Mouse (Mus musculus) adrenal gland, postnatal 36 days (tissue): ENCODE measurements around the gene Dag1. TPM values are rescaled to one million over a fixed set of nuclear protein-coding genes. Genes with fewer than 3 reads are reported as not detected.
A peak's percentile ranks its signal among the peaks of the same experiment; 100 is the strongest.

ENCODE experiments used
- DNase-seq, 2 experiments: peaks; one replicate each; pipeline ENCODE4 v3.0.0; 2021; ENCODE audit warnings: mixed read lengths in 1 of 2
- total RNA-seq, 2 experiments: library from RNA; stranded (reverse); gene quantifications; 2 replicates each; pipeline ENCODE4 v1.2.3; 2021

The Dag1 gene
- total RNA-seq, 2 experiments from 2014 or later: 142 to 144 TPM

DNA sequence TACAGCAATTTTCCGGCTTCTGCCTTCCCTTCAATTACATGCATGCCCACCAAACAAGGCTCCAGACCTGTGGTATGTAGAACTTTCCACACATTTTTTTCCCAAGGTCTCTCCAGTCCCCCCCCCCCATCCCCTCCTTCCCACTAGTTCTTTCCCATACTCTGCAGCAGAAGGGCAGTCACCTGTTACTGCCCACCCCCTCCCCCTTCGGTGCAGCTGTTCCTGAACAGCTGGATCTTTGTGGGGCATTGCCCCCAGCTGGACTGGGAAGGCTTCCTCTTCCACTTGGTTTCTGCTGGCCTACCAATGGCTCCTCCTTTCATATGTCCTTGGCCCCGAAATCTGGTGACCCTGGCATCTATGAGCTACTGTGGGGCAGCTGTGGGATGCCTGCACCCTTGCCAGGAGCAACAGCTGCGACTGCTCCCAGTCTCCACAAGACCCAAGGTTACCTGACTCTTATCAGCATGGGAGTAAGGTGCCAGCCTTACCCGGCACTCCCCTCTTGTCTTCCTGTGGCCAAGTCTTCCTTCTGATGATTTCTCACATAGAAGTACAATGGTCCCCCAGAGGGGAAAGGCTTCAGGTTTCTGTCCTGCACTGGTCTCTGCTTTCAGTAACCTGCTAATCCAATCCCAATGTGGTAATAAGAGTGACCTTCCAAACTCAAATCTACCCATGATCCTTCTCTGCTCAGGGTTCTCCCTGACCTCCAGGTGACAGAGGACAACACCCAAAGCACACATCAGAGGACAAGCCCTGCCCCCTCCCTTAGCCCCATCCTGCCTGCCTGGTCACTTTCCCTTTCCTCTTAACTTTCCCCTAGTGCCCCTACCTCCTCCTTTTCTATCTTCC lies 10.9 kb upstream of the Dag1 start:
- peak; percentile 78 to 79 for DNase-seq

DNA sequence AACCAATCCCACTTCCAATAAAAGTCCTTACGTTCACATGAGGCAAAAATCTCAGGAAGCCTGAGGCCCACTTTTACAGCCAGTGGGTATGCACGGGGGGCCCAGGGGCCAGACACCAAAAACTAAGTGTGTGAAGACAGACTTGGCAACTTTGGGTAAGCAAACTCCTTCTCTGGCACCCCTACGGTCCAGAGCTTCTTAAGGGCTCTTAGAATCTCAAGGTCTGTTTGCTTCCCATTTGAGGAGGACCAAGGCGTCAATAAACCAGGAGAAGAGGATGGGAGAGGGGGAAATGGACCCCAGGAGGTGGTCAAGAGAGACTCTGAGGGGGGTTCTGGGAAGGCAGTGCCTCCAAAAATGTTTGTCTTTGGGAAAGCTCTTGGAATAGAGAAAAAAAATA lies 9.7 kb upstream of the Dag1 start:
- DNase-seq: no peak

DNA sequence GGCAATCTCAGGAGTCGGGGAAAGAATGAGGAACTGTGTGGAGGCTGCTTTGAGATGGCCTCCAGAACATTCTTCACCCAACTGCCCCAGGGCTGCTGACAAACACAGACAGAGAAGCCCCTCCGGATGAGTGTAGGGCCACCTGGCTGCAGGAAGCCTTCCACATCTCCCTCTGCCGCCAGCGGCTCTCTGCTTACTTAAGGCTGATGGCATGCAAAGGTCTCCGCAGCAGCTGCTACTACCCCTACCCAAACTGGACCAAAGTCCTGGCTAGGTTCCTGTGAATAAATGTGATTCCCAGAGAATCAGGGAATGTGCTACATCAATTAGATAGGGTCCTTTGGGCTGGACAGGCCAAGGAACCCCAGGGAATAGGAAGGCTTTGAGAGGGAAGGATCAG lies 8.9 kb upstream of the Dag1 start:
- no peak for DNase-seq

DNA sequence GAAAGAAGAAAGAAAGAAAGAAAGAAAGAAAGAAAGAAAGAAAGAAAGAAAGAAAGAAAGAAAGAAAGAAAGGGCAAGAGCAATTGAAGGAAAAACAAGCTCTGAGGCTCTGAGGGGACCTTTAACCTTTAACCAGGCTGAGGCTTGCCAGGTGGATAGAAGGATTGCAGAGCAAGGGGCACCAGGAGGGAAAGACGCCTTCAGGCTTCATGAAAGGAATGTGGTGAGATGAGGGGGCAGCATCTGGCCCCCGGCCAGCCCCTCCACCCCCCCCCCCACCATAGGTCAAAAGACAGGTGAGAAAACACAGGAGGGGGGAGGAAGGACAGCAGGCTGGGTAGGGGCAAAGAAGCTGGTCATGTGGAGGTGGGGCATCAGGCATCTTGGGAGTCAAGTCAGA lies 8.2 kb upstream of the Dag1 start:
- DNase-seq: no peak

DNA sequence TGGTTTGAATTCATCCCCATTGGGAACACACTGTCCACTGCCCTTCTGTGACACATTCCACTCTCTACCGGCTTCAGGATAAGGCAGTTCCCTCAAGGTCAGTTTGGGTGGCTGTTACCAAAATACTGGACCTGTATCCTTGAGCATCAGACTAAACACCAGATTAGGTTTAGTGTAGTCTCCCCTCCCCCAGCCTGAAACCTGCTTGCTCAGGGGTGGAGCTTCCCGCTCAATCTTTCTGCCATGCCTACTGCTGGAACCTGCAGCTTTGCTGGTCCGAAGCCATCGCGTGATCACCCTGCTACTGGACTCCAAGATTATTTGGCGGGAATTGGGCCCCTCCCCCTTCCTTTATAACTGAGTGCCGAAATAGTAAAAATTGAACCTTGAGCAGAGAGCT lies 4.9 kb upstream of the Dag1 start:
- peak in 1 of 2 experiments; percentile 64 for DNase-seq

GRCm38 (mm10) chr9:108267691-108268090 lies 3.9 kb upstream of the Dag1 start:
- no peak for DNase-seq

DNA sequence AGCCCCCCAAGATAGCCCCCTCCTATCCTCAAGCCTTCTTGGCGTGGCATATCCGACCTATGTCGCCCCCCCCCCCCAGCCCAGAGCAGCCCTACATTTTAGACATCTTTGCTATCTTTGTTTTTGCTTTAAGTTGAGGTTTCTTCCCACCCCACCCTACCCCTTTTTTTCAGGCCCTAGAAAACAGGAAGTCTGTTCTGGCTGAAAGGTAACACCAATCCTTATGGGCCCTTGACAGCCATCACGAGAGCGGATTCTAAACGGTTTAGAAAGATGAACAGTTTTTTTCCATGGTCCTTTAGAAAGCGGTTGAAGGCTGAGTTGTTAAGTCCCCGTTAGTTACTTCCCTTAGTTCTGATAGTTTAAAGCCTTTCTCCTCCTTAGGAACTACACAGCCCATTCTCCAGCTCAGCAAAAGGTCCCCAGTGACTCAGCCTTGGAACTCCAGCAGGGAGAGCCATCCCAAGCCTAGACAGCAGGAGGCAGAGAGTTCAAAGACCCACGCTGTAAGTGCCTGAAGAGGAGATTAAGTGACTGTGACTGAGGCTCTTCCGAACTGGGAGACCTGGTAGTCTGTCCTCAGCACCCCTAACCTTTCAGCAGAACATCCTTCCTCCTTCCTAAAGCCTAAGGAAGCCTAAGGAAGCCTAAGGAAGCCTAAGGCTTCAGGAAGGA lies 2.6 kb upstream of the Dag1 start:
- no peak for DNase-seq

- peak; percentile 50 to 71 for DNase-seq
These were observed 598 bp upstream of the Dag1 start for GRCm38 (mm10) chr9:108264191-108264921.

GRCm38 (mm10) chr9:108263131-108263681 lies 552 bp downstream of the Dag1 start:
- peak; percentile 83 to 85 for DNase-seq

DNA sequence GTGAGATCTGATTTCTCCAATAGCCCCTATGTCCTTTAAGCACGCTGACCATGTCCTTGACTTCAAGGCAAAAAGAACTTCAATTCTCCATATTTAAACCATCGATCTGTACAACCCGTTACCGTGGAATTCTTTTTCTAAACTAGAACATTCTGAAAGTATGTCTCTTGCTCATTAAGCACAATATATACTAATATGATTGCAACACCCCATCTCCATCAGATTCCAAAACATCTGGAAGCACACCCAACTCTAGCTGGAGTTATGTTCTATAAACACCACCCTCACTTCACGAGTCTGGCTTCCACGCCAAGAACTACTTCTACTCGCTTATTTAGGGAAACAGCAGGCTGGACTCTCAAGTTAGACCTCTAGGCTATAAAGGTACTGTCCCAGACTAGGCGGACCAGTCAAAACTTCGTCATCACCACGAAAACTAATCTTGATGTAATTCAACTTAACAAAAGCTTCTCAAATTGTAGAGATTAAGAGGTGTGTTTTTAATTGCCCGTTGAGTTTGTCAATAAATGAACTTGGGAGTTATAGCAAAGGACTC lies 1.2 kb downstream of the Dag1 start:
- no peak for DNase-seq

GRCm38 (mm10) chr9:108261865-108262264 lies 1.9 kb downstream of the Dag1 start:
- DNase-seq: no peak

- DNase-seq: no peak
These were observed 3.2 kb downstream of the Dag1 start for GRCm38 (mm10) chr9:108260526-108260925.

DNA sequence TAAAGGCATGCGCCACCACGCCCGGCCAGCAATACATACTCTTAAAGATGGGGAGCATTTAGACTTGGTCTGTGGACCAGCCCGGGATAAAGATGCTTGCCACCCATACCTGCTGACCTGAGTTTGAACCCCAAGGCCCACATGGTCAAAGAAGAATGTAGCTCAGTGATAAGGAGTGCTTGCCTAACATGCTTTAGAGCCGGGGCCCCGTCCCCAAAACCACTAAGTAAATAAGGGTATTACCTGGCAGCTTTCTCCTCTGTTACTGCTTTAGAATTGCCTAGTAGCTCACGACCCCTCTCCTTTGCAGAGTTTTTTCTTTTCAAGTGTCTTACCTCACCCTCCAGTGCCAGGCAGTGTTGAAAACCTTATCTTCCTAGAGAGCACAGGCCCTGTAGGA lies 11.0 kb downstream of the Dag1 start:
- DNase-seq: no peak

- peak; percentile 78 to 82 for DNase-seq
These were observed 11.9 kb downstream of the Dag1 start for GRCm38 (mm10) chr9:108251877-108252276.

DNA sequence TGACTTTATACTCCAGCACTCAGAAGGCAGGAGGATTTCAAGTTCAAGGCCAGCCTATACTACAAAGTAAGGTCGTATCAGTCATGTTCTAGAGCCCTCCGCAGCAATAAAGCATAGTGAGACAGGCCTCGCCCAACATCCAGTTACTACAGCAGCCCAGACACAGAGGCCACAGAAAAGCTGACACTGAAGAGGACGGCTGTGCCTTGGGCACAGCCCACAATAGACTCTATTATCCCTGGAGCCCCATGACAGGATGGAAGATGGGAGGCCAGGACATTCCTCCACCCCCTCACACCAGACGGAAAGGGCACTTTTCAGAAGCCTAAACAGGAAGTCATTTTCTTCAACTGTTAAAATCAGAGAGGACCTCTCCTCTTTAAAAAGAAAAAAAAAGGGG lies 14.8 kb downstream of the Dag1 start:
- peak in 1 of 2 experiments; percentile 18 for DNase-seq

- no peak for DNase-seq
These were observed 18.8 kb downstream of the Dag1 start for GRCm38 (mm10) chr9:108244984-108245383.

GRCm38 (mm10) chr9:108244540-108244939 lies 19.2 kb downstream of the Dag1 start:
- DNase-seq: no peak

GRCm38 (mm10) chr9:108239951-108240350 lies 23.8 kb downstream of the Dag1 start:
- no peak for DNase-seq

DNA sequence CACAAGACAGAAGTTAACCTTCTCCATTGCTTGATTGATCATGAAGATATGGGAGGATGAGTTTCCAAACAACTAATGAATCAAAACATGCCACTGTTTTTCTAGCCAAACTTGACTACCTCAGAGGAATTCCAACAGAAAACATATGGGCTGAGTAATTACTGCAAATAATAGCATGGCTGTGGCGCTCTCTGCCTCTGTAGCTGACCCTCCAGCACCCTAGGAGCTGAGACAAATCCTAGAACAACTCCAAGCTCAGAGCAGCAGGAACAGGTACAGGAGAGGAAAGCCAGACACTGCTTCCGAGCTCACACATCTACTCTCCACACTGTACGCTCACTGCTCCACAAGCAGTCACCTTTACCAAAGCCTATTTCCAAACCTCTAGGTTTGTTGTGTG lies 24.9 kb downstream of the Dag1 start:
- DNase-seq: no peak

- DNase-seq: no peak
These were observed 25.4 kb downstream of the Dag1 start for GRCm38 (mm10) chr9:108238402-108238801.

DNA sequence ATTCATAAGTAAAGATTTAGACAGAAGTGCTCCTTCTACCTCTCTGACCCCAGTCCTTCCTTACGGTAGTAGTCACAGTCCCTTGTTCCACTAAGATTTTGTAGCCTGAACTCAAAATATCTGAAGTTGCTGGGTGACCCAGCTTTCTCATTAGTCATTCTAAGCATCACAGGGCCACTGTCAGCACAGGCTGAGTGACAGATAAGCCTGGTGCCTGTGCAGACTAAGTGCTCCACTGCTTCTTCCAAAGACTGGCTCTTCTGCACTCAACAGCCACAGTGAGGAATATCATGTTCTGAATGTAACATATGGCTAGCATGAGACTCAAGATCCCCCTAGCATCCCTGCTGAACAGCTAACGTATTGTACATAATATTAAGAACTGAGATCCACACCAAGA lies 29.1 kb downstream of the Dag1 start:
- peak; percentile 23 to 26 for DNase-seq

DNA sequence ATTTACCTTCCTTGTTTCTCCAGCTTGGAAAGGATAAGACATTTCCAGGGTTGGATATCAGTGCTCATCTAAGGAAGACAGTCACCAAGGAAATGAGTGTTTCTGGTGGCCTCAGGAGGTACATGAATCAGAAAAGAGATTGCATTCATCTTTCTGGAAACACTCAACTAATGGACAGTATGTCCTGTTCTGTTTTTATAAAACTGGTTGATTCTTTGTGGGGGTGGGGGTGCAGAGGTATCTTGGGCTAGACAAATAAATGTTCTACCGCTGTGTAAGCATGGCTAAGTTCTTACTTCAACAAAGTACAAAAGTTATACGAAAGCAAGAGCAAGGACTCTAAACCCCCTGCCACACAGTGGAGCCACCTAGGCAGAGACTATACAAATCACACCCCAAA lies 30.9 kb downstream of the Dag1 start:
- no peak for DNase-seq
